Mouse (Mus musculus) v-Abl transformed pro-B cells (cell line): ENCODE data around the gene Nhlrc1.

ENCODE experiments used
- in situ Hi-C, 2 experiments: fragments of 400-800 bp; cut with MboI; formaldehyde crosslinking; loops; one replicate each; pipeline ENCODE4 v1.15.1; 2025; ENCODE audit not compliant: unreplicated experiment in 2 of 2

The Nhlrc1 gene

GRCm38 (mm10) chr13:47017259-47017658, 2.6 kb upstream of the Nhlrc1 start:
- in situ Hi-C loops = no loop called here

GRCm38 (mm10) chr13:47015195-47015501, 498 bp upstream of the Nhlrc1 start:
- in situ Hi-C loops = no loop called here

- in situ Hi-C loops = no loop called here
Observed at GRCm38 (mm10) chr13:47013740-47014139, 910 bp downstream of the Nhlrc1 start.

- in situ Hi-C loops = no loop called here
Observed at GRCm38 (mm10) chr13:47001590-47001989, 13.1 kb downstream of the Nhlrc1 start.

GRCm38 (mm10) chr13:46999498-46999897, 15.2 kb downstream of the Nhlrc1 start:
- in situ Hi-C loops = no loop called here

DNA sequence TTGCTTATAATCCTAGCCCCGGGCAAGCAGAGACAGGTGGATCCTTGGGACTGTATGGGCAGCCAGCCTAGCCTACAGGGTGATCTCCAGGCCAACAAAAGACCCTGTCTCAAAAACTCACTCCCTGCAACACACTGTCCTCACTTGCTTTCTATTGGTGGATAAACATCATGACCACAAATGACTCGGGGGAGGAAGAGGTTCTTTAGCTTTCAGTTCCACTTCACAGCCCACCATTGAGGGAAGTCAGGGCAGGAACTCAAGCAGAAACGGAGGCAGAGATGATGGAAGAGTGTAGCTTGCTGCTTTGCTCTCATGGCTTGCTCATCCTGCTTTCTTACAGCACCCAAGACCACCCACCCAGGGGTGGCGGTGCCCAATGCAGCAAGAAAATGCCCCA, 17.3 kb downstream of the Nhlrc1 start:
- in situ Hi-C loops = no loop called here

DNA sequence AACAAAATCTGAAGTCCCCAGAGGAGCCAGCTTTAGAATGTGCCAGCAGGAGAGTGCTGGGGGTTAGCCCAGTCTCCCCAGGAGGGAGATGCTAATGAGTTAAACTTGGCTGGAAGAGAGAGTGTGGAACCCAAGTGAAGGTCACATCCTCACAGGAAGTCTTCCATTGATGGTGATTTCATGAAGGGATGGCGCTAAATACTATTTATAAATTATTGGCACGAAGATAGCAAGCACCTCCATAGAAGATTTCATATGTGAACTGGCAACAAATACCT, 21.4 kb downstream of the Nhlrc1 start:
- in situ Hi-C loops = no loop called here

DNA sequence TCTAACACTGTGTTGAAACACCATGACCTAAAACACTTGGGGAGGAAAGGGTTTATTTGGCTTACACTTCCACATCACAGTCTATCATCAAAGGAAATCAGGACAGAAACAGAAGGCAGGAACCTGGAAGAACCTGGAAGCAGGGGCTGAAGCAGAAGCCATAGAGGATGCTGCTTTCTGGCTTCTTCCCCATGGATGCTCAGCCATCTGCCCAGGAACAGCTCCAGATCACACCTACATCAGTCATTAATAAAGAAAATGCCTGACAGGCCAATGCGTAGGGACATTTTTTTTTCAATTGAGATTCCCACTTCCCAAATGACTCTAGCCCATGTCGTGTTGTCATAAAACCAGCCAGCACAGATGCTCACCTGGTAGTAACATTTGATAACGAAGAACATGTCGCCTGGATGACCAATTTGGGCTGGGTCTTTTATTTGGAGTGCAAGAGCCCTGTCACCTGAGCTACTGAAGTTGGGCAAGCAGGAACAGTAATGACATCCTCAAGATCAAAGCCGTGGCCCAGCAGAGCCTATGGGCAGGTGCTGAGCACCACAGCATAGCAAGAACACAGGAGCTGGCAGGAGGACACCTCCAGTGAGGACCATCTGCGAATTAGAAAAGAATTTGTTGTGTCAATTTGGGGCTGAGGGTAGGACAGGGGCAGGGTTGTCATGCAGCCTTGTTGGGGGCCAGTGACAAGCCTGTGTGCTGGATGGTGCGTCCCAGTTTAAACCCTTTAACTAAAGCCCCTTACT, 22.0 kb downstream of the Nhlrc1 start:
- in situ Hi-C loops = no loop called here

DNA sequence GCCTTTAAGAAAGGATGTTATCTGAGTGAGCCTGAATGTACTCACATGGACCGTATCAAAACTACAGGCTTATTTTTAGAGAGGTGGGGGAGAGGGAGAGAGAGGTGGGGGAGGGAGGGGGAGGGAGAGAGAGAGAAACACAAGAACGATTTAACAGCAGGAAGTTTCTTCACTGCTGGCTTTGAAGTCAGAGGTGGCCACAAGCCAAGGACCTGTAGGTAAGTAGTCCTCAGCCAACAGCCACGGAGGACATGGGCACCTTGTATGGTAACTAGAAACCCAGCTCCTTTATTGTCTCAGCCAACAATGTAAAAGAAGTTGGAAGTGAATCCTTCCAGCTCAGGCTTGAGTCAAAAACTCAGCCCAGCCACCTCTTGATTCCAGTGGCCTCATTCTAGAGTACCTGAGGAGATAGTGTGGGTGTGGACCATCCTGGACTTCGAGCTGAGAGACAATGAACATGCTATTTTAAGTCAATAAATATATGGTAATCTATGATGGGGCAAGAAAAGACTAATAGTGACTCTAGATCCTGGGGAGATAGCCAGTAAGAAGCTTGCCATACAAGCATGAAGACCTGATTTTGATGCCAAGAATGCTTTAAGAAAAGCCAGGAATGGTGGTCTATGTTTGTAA, 24.2 kb downstream of the Nhlrc1 start:
- in situ Hi-C loops = no loop called here

DNA sequence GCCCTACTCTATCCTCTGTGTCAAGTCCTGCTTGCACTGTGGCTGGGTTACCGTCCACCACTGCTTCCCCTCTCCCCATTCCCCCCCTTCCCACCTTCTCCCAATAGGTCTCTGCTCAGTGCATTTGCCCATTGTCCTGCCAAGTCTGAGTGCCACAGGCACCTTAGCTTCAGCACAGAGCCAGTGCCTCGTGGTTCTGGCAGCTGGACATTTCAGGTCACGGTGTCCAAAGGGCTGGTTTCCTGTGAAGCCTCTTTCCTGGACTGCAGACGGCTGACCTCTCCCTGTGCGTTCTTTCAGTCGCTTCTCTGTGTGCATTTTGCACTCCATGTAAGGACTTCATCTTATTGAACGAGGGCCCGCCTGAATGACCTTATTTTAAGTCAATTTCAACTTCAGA, 26.7 kb downstream of the Nhlrc1 start:
- in situ Hi-C loops = no loop called here

DNA sequence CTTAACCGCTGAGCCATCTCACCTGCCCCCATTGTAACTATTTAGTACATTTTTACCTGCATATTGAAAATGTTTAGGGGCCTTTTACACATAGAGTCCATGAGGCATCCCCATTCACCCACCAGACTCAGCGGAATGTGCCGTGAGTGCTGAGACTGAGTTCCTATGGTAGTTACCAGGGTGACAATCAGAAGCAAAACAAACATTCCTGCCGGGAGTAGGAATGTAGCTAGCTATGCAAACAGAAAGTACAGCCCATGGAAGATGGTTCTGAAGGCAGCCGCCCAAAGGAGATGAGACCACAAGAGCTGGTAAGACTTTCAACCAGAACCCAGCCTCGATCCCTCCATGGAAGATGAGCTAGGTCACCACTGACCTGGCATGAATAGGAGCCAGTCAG, 28.4 kb downstream of the Nhlrc1 start:
- in situ Hi-C loops = no loop called here

DNA sequence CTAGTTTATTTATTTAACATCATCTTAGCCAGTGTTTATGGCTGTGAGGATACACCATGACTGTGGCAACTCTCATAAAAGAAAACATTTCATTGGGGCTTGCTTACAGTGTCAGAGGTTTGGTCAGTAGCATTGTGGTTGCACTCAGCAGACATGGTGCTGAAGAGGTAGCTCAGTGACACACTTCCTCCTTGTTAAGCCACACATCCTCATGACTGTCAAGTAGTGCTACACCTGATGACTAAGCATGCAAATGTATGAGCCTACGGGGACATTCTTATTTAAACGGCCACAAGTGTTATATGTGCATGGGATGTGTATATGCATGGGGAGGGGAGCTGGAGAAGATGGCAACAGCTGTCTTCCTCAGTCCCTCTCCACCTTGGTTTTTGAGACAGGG, 30.8 kb downstream of the Nhlrc1 start:
- in situ Hi-C loops = no loop called here

GRCm38 (mm10) chr13:46979836-46980490, 34.7 kb downstream of the Nhlrc1 start:
- in situ Hi-C loops = no loop called here

DNA sequence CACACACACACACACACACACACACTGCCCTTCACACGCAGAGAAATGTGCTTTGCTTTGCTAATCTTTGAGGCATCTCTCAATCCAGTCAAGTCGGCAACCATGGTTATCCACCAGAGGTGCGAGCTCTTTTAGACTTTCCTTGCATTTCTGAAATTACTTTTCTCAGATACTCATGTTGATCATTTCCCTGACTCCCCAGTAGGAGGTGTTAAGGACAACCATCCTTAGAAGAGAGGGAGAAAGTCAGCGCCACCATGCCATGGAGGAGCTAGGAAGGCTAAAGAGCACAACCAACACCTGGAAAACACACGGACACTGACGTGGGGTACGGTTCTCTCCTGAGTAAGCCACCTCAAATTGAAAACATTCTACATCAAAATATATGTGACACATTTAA, 38.1 kb downstream of the Nhlrc1 start:
- in situ Hi-C loops = no loop called here

DNA sequence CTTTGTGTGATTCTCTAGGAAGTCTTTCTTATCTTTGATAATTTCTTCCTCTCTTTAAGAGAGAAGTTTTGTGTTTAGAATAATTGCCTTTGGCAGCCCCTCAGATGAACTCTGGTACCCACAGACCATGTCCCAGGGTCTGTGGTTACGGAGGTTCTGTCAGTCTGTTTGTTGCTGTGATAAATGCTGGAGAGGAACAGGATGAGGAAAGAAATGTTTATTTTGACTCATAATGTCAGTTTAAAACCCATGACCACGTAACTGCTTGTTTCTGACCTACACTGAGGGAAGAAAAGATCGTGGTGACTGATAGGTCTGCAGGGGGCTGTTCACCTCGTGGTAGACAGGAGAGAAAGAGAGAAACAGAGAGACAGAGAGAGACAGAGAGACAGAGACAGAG, 38.7 kb downstream of the Nhlrc1 start:
- in situ Hi-C loops = no loop called here

GRCm38 (mm10) chr13:46975031-46975551, 39.6 kb downstream of the Nhlrc1 start:
- in situ Hi-C loops = no loop called here

- in situ Hi-C loops = no loop called here
Observed at GRCm38 (mm10) chr13:46970286-46970945, 44.2 kb downstream of the Nhlrc1 start.

- in situ Hi-C loops = no loop called here
Observed at GRCm38 (mm10) chr13:46968626-46969025, 46.0 kb downstream of the Nhlrc1 start.

DNA sequence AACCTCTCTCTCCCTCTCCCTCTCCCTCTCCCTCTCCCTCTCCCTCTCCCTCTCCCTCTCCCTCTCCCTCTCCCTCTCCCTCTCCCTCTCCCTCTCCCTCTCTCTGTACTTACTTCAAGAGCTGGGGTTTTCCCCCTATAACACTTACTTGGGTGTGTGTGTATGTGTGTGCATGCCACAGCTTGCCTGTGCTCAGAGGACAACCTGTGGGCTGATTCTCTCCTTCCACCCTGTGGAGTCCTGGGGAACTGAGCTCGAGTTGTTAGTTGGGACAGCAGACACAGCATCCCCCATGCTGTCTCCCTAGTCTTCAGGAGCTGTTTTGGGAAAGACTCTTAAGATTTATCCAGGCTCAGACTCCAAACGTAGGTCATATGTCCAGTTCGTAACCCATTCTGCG, 47.3 kb downstream of the Nhlrc1 start:
- in situ Hi-C loops = no loop called here
